Comparison of ENCODE assay signal across 18 mouse cellular contexts in the genomic region with DNA sequence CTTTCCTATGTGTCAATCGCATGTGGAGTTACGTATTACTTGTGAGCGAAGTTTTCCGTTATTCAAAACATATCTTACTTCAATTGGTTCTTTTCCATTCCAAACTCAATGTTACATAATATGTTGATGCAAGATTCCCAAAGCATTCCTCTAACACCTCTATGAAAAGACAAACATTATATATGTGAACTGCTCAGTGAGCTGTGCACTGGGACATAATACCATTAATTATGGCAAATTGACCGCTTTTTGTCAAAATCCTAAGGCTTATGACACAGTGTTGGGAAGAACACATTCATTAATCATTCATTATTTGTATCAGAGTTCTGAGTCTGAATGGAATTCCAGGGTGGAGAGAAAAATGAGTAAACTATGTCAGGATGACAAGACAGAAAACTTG.
"Had no signal": no experiment of that assay in that cellular context is flagged by ENCODE, and none has a peak within 500 bp of the region (broad histone marks: within the 10 kb centered on the region; RNA-seq: fewer than 3 reads in every experiment).

No protein-coding gene starts in this region.

- H3K4me2 ChIP-seq: lung, embryonic 14.5 days; midbrain, embryonic 12.5 days; neural tube, embryonic 13.5 days; neural tube, embryonic 15.5 days had no signal

- H3K27ac ChIP-seq: midbrain, embryonic 10.5 days; midbrain, embryonic 12.5 days; neural tube, embryonic 13.5 days; neural tube, embryonic 15.5 days had no signal

- H3K9ac ChIP-seq: lung, embryonic 14.5 days; midbrain, embryonic 12.5 days; neural tube, embryonic 13.5 days; neural tube, embryonic 15.5 days had no signal

- H3K9me3 ChIP-seq: midbrain, embryonic 10.5 days; midbrain, embryonic 12.5 days; neural tube, embryonic 13.5 days; neural tube, embryonic 15.5 days had no signal

- ATAC-seq: midbrain, embryonic 16.5 days had no signal

- H3K4me3 ChIP-seq: midbrain, embryonic 10.5 days; midbrain, embryonic 12.5 days; myocyte; neural tube, embryonic 13.5 days; neural tube, embryonic 15.5 days had no signal

- DNase-seq: lung, adult 18-20 months; lung, embryonic 14.5 days; lung, postnatal 10 days; lung, postnatal 4 days; midbrain, embryonic 14.5 days; right cerebral cortex, adult 18-20 months; right cerebral cortex, postnatal 25 days; right cerebral cortex, postnatal 4 days; spleen, adult 18-20 months; thymus, adult 18-20 months; thymus, postnatal 14 days; thymus, postnatal 36 days had no signal

- H3K36me3 ChIP-seq: midbrain, embryonic 10.5 days; midbrain, embryonic 12.5 days; neural tube, embryonic 13.5 days; neural tube, embryonic 15.5 days had no signal

- H3K27me3 ChIP-seq: midbrain, embryonic 12.5 days; neural tube, embryonic 13.5 days; neural tube, embryonic 15.5 days had no signal

- H3K4me1 ChIP-seq: midbrain, embryonic 10.5 days; midbrain, embryonic 12.5 days; neural tube, embryonic 13.5 days; neural tube, embryonic 15.5 days had no signal
